Mouse (Mus musculus) limb, embryonic 12.5 days (tissue): ENCODE measurements around the gene Ndufa7. TPM values are rescaled to one million over a fixed set of nuclear protein-coding genes. Genes with fewer than 3 reads are reported as not detected.

ENCODE experiments used
- ATAC-seq: fragments of 200-750 bp; cut with Nextera tagmentation; 2 replicates; pipeline ENCODE4 v1.8.0; 2017; ENCODE audit warnings: low read depth, moderate TSS enrichment; ENCODE audit not compliant: insufficient number of reproducible peaks, insufficient read depth, low FRiP score, low TSS enrichment
- H3K27ac ChIP-seq: fragments of 300-500 bp; sonication (generic); 2 replicates; pipeline ENCODE4 v1.5.1; 2016; ENCODE audit warnings: mild to moderate bottlenecking, moderate library complexity
- H3K27me3 ChIP-seq: fragments of 300-500 bp; sonication (generic); 2 replicates; pipeline ENCODE4 v1.6.1; 2016; ENCODE audit warnings: mild to moderate bottlenecking, moderate library complexity
- H3K36me3 ChIP-seq: fragments of 300-500 bp; sonication (generic); 2 replicates; pipeline ENCODE4 v1.6.1; 2016; ENCODE audit warnings: mild to moderate bottlenecking, moderate library complexity
- H3K4me1 ChIP-seq: fragments of 300-500 bp; sonication (generic); replicated peaks from 2 replicates; pipeline ENCODE4 v1.6.1; 2016
- H3K4me2 ChIP-seq: fragments of 300-500 bp; sonication (generic); 2 replicates; pipeline ENCODE4 v1.6.1; 2016; ENCODE audit warnings: mild to moderate bottlenecking, moderate library complexity
- H3K4me3 ChIP-seq: fragments of 300-500 bp; sonication (generic); replicated peaks from 2 replicates; pipeline ENCODE4 v1.5.1; 2016; ENCODE audit warnings: mild to moderate bottlenecking
- H3K9ac ChIP-seq: fragments of 300-500 bp; sonication (generic); replicated peaks from 2 replicates; pipeline ENCODE4 v1.6.1; 2016; ENCODE audit warnings: mild to moderate bottlenecking, moderate library complexity
- H3K9me3 ChIP-seq: fragments of 300-500 bp; sonication (generic); 2 replicates; pipeline ENCODE4 v1.6.1; 2016; ENCODE audit warnings: mild to moderate bottlenecking, moderate library complexity
- whole genome bisulfite sequencing: fragments of 180-500 bp; shearing (Covaris S2); methylation state at CpG from one replicate; pipeline ENCODE4 v1.1.7; 2016; 5-methylcytosine and 5-hydroxymethylcytosine counted together
- polyA plus RNA-seq: library from polyadenylated mRNA; unstranded; fragments of >200 nt; fragmentation: Nextera tagmentation; extraction: Ambion mirVana; gene quantifications from 2 replicates; pipeline ENCODE4 v1.2.1, GENCODE M21; 2016

The Ndufa7 gene
- polyA plus RNA-seq, 1 experiment from 2014 or later, result 458 TPM

DNA sequence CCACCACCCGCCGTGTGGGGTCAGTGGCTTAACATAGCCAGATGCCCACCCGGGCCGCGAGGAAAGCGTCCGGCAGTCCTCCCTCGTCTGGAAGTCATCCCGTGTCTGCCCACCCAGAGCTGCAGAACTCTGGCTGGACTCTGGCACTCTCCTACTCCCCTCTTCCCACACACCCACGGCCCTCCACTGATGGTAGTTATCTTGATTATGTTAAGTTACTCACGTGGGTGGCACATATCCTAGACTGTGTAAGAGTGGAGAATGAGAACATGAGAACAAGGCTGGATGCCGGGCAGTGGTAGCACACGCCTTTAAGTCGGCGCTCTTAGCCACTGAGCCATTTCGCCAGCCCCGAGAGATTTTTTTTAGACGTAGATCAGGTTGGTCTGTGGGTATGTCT lies 38.0 kb upstream of the Ndufa7 start:
- no peak for ATAC-seq
- WGBS, result 85% methylated on average over 18 of the region's 18 CpGs
- no peak overlapping the region for H3K4me3 ChIP-seq
- H3K36me3 ChIP-seq, result no peaks in the 10 kb centered on the region
- no peaks in the 10 kb centered on the region for H3K9me3 ChIP-seq
- no peak overlapping the region for H3K4me2 ChIP-seq
- no peak overlapping the region for H3K27ac ChIP-seq
- H3K4me1 ChIP-seq, result peaks cover 17% of the 10 kb centered on the region
- no peak overlapping the region for H3K9ac ChIP-seq
- H3K27me3 ChIP-seq, result no peaks in the 10 kb centered on the region

DNA sequence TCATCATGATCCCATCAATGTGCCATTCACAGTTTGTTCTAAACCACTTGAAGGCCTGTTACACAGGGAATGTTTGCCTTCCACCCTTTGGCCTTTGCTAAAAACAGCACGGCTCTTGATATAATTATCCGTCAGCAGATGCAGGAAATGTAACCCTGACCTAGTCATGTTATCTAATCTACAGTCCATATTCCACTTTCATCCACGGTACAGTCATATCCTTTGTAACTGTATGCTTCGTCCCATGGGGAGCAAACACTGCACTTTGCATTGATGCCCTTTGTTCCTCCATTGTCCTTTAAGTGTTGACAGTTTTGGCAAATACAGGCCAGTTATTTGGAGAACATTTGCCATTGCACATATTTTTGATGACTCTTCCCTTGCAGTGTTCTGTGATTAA lies 35.6 kb upstream of the Ndufa7 start:
- ATAC-seq, result no peak
- Histone ChIP-seq H3K4me1 (no peaks in the 10 kb centered on the region), H3K4me2 (no peak overlapping the region), H3K27ac (no peak overlapping the region), H3K9ac (no peak overlapping the region), H3K9me3 (no peaks in the 10 kb centered on the region), H3K27me3 (no peaks in the 10 kb centered on the region), H3K36me3 (no peaks in the 10 kb centered on the region), H3K4me3 (no peak overlapping the region)
- 79% methylated on average over 4 of the region's 4 CpGs for WGBS

DNA sequence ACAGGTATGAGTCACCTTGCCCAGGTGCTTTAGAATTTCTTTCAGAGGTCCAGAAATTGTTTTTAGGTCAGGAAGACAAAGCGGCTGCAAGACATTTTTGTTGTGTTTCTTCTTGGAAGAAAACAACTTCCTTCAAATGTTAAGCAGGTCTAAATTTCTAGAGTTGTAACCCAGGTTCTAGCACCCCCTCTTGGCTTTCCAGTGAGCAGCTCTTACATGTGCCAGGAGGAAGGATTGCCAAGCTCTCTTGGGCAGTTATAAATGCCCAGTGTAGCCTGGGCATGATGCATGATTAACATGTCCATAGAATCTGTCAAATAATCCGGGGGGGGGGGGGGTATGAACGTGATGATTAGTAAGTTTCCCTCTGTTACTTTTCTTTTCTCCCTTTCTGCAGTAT lies 26.1 kb upstream of the Ndufa7 start:
- WGBS, result 55% methylated on average over 3 of the region's 3 CpGs
- Histone ChIP-seq H3K9me3 (no peaks in the 10 kb centered on the region), H3K4me1 (no peaks in the 10 kb centered on the region), H3K27me3 (no peaks in the 10 kb centered on the region), H3K4me3 (no peak overlapping the region), H3K27ac (no peak overlapping the region), H3K36me3 (no peaks in the 10 kb centered on the region), H3K9ac (no peak overlapping the region), H3K4me2 (no peak overlapping the region)
- no peak for ATAC-seq

DNA sequence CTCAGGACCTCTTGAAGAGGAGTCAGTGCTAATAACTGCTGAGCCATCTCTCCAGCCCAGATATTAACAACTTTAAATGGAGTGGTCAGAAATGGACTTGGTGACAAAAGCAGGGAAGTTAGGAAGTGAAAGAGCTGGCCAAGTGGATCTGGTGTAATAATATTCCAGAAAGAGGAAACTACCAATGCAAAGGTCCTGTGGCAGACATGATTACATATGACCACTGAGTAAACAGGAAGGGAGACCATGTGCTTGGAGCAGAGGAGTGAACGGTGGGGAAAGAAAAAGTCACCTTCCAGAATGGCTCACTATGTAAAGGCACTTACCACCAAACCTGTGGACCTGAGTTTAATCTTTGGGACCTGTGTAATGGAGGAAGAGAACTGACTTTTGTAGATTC lies 25.1 kb upstream of the Ndufa7 start:
- Histone ChIP-seq H3K9ac (no peak overlapping the region), H3K36me3 (no peaks in the 10 kb centered on the region), H3K4me2 (no peak overlapping the region), H3K27ac (no peak overlapping the region), H3K4me1 (no peaks in the 10 kb centered on the region), H3K27me3 (no peaks in the 10 kb centered on the region), H3K4me3 (no peak overlapping the region), H3K9me3 (no peaks in the 10 kb centered on the region)
- WGBS, result 70% methylated on average over 1 of the region's 1 CpGs
- no peak for ATAC-seq

DNA sequence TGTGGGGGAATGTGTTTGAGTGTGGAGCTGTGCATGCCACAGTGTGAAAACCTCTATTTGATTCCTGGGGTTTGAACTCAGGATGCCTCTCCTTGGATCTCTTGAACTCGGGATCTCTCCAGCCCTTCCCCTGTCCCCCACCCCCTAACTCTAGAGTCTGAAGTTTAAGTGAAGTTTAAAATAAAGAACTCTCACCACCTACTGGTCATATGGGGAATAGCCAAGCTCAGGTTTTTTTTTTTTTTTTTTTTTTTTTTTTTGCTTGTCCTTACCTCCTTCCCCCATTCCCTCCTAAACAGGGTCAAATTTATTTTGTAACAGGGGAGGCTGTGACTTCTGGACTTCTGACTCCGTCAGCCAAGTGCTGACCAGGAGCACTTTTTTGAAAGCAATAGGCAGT lies 22.2 kb upstream of the Ndufa7 start:
- WGBS, result 5% methylated on average over 2 of the region's 2 CpGs
- H3K9me3 ChIP-seq, result no peaks in the 10 kb centered on the region
- no peak overlapping the region for H3K27ac ChIP-seq

DNA sequence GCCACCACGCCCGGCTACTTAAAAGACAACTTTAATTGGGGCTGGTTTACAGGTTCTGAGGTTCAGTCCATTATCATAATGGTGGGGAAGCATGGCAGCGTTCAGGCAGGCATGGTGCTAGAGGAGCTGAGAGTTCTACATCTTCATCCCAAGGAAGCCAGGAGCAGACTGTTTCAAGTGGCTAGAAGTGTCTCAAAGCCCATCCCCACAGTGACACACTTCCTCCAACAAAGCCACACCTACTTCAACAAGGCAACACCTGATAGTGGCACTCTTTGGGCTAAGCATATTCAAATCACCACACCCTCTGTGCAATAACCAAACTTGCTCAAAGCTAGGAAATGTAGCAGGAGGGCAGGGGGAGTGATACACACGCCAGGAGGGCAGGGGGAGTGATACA lies 20.2 kb upstream of the Ndufa7 start:
- H3K9ac ChIP-seq, result no peak overlapping the region
- H3K27ac ChIP-seq, result no peak overlapping the region
- WGBS, result 53% methylated on average over 4 of the region's 4 CpGs
- H3K36me3 ChIP-seq, result no peaks in the 10 kb centered on the region
- no peaks in the 10 kb centered on the region for H3K9me3 ChIP-seq
- no peak overlapping the region for H3K4me2 ChIP-seq
- no peaks in the 10 kb centered on the region for H3K4me1 ChIP-seq
- ATAC-seq, result no peak
- H3K4me3 ChIP-seq, result no peak overlapping the region
- no peaks in the 10 kb centered on the region for H3K27me3 ChIP-seq

More for the DNA sequence above, 22.2 kb upstream of the Ndufa7 start:
- no peak overlapping the region for H3K4me3 ChIP-seq
- ATAC-seq, result no peak
- no peak overlapping the region for H3K9ac ChIP-seq
- H3K4me2 ChIP-seq, result no peak overlapping the region
- H3K27me3 ChIP-seq, result no peaks in the 10 kb centered on the region
- H3K4me1 ChIP-seq, result no peaks in the 10 kb centered on the region
- H3K36me3 ChIP-seq, result no peaks in the 10 kb centered on the region

DNA sequence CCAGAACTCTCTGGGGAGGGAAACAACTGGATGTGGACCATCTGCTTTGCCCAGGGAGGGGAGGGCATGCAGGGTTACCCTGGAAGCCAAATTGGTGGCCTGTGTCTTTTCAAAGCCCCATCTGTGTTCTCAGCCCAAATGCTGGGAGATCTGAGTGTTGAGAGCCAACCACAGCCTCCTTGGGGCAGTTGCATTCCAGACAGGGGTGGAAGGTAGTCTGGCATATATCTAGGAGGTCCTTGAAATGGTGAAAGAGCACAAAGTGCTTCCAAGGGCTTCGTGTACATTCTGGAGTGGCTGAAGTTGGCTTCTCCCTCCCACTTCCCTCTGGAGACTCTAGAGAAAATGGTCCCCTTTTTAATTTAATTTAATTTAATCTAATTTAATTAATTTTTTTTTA lies 19.6 kb upstream of the Ndufa7 start:
- H3K4me1 ChIP-seq, result no peaks in the 10 kb centered on the region
- H3K4me2 ChIP-seq, result no peak overlapping the region
- H3K4me3 ChIP-seq, result no peak overlapping the region
- no peak overlapping the region for H3K27ac ChIP-seq
- no peaks in the 10 kb centered on the region for H3K9me3 ChIP-seq
- 79% methylated on average over 1 of the region's 1 CpGs for WGBS
- H3K27me3 ChIP-seq, result no peaks in the 10 kb centered on the region
- no peak overlapping the region for H3K9ac ChIP-seq
- ATAC-seq, result no peak
- H3K36me3 ChIP-seq, result no peaks in the 10 kb centered on the region

DNA sequence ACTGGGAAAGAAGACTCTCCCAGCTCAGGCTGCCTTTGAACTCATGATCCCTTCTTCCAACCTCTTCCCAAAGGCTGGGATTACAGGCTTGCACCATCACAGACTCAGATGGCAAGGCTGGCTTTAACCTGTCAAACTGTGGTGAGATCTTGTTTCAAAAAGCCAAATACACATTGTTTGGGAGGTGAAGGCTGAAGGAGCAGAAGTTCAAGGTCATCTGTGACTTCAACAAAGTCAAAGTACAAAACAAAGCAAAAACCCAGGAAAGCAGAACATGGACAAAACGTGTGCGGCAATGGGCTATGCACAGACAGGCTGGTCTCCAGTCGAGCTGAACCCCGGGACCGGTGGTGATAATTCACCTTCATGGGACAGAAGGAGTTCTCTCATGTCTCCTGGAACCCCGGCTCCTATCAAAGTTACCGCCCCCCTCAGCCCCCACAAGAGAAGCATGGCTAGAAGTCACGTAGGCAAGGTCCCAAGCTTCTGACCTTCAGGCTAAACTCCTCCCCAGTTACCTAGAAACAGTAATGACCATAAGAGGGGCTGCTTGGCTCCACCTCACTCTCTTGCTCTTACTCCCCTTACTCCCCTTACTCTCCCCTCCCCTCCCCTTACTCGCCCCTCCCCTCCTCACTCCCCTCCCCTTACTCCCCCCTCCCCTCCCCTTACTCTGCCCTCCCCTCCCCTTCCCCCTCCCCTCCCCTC lies 17.0 kb upstream of the Ndufa7 start:
- peaks cover 6% of the 10 kb centered on the region for H3K4me1 ChIP-seq
- H3K4me2 ChIP-seq, result no peak overlapping the region
- H3K9me3 ChIP-seq, result no peaks in the 10 kb centered on the region
- no peak overlapping the region for H3K27ac ChIP-seq
- no peak overlapping the region for H3K9ac ChIP-seq
- 57% methylated on average over 8 of the region's 9 CpGs for WGBS
- no peak for ATAC-seq
- H3K36me3 ChIP-seq, result no peaks in the 10 kb centered on the region
- no peak overlapping the region for H3K4me3 ChIP-seq
- peaks cover 6% of the 10 kb centered on the region for H3K27me3 ChIP-seq

DNA sequence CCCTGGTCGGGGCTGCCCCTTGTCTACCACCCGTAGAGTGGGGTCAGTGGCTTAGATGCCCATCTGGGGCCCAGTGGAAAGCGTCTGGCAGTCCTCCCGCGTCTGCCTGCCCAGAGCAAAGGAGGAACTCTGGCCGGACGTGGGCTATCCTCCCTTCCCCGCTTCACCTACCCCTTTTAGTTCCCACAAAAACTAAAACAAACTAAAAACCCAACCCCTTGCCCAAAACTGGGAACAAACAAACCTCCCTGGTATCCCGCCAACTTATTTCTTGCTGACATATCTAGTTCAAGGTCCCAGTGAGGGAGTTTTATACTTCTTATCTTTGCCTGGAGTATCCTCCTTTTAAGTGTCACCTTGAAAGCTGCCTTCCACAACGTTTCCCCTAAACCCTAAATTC lies 16.2 kb upstream of the Ndufa7 start:
- 38% methylated on average over 10 of the region's 10 CpGs for WGBS
- peaks cover 6% of the 10 kb centered on the region for H3K27me3 ChIP-seq
- H3K36me3 ChIP-seq, result no peaks in the 10 kb centered on the region
- H3K27ac ChIP-seq, result no peak overlapping the region
- H3K4me2 ChIP-seq, result no peak overlapping the region
- H3K4me1 ChIP-seq, result peaks cover 6% of the 10 kb centered on the region
- no peak overlapping the region for H3K4me3 ChIP-seq
- no peak for ATAC-seq
- no peaks in the 10 kb centered on the region for H3K9me3 ChIP-seq
- H3K9ac ChIP-seq, result no peak overlapping the region

DNA sequence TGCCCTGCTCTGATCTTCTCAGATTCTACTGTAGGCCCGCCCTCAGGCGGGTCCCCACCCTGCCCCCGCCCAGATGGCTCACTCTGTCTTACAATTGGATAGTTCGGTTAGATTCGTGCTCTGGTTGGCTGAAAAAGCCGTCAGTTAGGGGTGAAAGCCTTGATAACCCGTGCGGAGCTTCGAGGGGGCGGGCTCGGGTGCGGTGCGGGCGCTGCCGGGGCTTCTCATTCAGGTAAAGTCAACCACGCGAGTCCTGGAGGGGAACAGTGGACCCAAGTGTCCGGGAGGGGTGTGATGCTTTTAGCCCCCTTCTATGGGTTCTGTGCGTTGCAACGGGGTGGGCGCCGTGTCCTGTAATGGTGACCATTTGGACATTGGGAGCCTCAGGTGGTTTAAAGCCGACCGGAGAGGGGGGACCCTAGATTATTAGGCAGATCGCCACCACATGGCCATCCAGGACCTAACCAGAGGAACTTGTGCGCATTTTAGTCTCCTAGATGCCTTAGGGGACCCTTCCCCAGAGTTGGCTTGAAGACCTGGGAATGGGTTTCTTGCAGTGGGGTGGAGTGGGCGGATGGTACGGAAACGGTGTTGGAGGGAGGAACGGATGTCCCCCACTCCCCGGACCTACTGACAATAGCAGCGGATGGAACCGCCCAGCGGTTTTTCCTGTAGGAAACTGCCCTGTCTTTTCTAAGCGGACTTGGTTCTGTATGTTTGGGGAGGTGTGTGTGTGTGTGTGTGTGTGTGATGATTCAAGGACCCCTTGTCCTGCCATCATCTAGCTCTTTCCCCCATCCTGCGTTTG lies 13.8 kb upstream of the Ndufa7 start, which contains the start of gene Kank3:
Gene Kank3 (plus strand): TSS at position 186 of the 808 bp plus-strand sequence.
- ATAC-seq, result peak; percentile 97
- Histone ChIP-seq H3K27me3 (peaks cover 6% of the 10 kb centered on the region), H3K4me1 (peaks cover 6% of the 10 kb centered on the region), H3K9me3 (no peaks in the 10 kb centered on the region), H3K36me3 (no peaks in the 10 kb centered on the region), H3K9ac (peak within 1 kb of the TSS; percentile 55), H3K4me3 (peak within 1 kb of the TSS; percentile 56), H3K27ac (no peak within 1 kb of the TSS), H3K4me2 (peak within 1 kb of the TSS; percentile 83)
- 2% methylated on average over 36 of the region's 36 CpGs for WGBS

DNA sequence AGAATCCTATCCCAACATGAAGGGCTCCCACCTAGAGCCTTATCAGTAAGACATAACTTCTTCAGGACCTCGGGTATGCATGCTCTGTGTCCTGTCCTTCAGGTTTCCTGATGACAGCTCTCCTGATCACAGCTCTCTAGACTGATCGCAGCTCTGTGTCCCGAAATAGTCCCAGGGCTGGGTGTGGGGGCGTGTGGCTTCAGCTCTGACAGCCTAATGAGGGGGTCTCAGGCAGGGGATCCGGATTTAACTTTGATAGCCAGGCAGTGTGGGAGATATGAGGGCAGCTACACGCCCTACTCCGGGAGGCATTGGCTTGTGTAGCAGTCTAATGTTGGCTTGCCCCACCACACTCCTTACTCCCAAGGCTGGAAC lies 13.2 kb upstream of the Ndufa7 start:
- no peak for ATAC-seq
- H3K4me3 ChIP-seq, result peak overlapping the region; percentile 56
- 31% methylated on average over 7 of the region's 7 CpGs for WGBS
- no peak overlapping the region for H3K27ac ChIP-seq
- H3K27me3 ChIP-seq, result peaks cover 6% of the 10 kb centered on the region
- H3K4me2 ChIP-seq, result peak overlapping the region; percentile 83
- no peaks in the 10 kb centered on the region for H3K36me3 ChIP-seq
- peak overlapping the region; percentile 55 for H3K9ac ChIP-seq
- H3K4me1 ChIP-seq, result peaks cover 6% of the 10 kb centered on the region
- H3K9me3 ChIP-seq, result no peaks in the 10 kb centered on the region
